Mouse (Mus musculus) heart, postnatal 0 days (tissue): Measurements from ENCODE around the gene Tada2b.

Experiments
- CTCF ChIP-seq: IDR thresholded peaks from 2 replicates; pipeline ENCODE4 v1.5.1; 2016; ENCODE audit warnings: antibody characterized with exemption, control low read depth, low read depth
- EP300 ChIP-seq: IDR thresholded peaks from 2 replicates; pipeline ENCODE4 v1.6.1; 2016; ENCODE audit warnings: antibody characterized with exemption, low read depth

DNA sequence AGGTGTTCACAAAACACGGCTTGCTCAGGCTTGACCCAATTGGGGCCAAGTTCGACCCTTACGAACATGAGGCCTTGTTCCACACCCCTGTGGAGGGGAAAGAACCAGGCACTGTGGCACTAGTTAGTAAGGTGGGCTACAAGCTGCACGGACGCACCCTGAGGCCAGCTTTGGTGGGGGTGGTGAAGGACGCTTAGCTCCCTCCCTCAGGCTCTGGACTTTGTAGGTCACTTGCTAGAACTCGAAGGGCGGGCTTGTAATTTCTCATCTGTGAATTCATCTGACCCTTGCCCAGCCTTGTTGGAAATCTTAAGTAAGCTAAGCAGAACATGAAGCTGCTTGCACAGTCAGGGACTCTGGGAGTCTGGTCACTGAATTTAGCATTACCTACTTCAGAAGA, 12.9 kb downstream of the Tada2b start:
- no peak for TF ChIP-seq CTCF
- no peak for TF ChIP-seq EP300
